Mouse (Mus musculus) right cerebral cortex, postnatal 4 days (tissue): ENCODE results near the gene Gzmd.
A peak's percentile ranks its signal among the peaks of the same experiment; 100 is the strongest.
"Not testable (repeated sequence)": the region's sequence is repeated elsewhere in the genome, so short reads cannot be mapped to it uniquely, and the experiment has no call there.

Experiments
- DNase-seq: peaks from one replicate; pipeline ENCODE4 v3.0.0-alpha.2; 2022

The Gzmd gene

GRCm38 (mm10) chr14:56132508-56132907 is at the start of gene Gzmd:
TSS of gene Gzmd (minus strand) at chr14:56132608.
- not testable (repeated sequence) for DNase-seq

GRCm38 (mm10) chr14:56177651-56178050 is 45.2 kb upstream of the Gzmd start:
- DNase-seq = peak; percentile 54

GRCm38 (mm10) chr14:56174499-56174898 is 42.1 kb upstream of the Gzmd start, which contains the start of gene Gzmn:
TSS of gene Gzmn (minus strand) at chr14:56174599.
- DNase-seq = no peak

GRCm38 (mm10) chr14:56173396-56173795 is 41.0 kb upstream of the Gzmd start:
- DNase-seq = no peak

- DNase-seq = no peak
These were observed 40.3 kb upstream of the Gzmd start for GRCm38 (mm10) chr14:56172744-56173143.

- no peak for DNase-seq
These were observed 35.6 kb upstream of the Gzmd start for GRCm38 (mm10) chr14:56168009-56168408.

GRCm38 (mm10) chr14:56162109-56162508 is 29.7 kb upstream of the Gzmd start:
- DNase-seq = no peak

GRCm38 (mm10) chr14:56159479-56159878 is 27.1 kb upstream of the Gzmd start, which contains the start of gene Gzmg:
TSS of gene Gzmg (minus strand) at chr14:56159579.
- DNase-seq = not testable (repeated sequence)

- no peak for DNase-seq
These were observed 22.9 kb upstream of the Gzmd start for GRCm38 (mm10) chr14:56155340-56155739.

- DNase-seq = not testable (repeated sequence)
These were observed 1.3 kb upstream of the Gzmd start for GRCm38 (mm10) chr14:56133675-56134074.

- DNase-seq = no peak
These were observed 4.1 kb downstream of the Gzmd start for GRCm38 (mm10) chr14:56128341-56128740.

GRCm38 (mm10) chr14:56123516-56123915 is 8.9 kb downstream of the Gzmd start:
- no peak for DNase-seq

- DNase-seq = no peak
These were observed 11.9 kb downstream of the Gzmd start, which contains the start of gene Gzme for GRCm38 (mm10) chr14:56120525-56120924. TSS of gene Gzme (minus strand) at chr14:56120625.

GRCm38 (mm10) chr14:56115531-56116310 is 16.7 kb downstream of the Gzmd start:
- DNase-seq = not testable (repeated sequence)

- no peak for DNase-seq
These were observed 26.8 kb downstream of the Gzmd start for GRCm38 (mm10) chr14:56105447-56106180.

- DNase-seq = no peak
These were observed 27.4 kb downstream of the Gzmd start for GRCm38 (mm10) chr14:56105016-56105415.

GRCm38 (mm10) chr14:56103452-56103851 is 29.0 kb downstream of the Gzmd start:
- DNase-seq = no peak

GRCm38 (mm10) chr14:56102386-56102785 is 30.0 kb downstream of the Gzmd start, which contains the start of gene Ctsg:
TSS of gene Ctsg (minus strand) at chr14:56102574.
- DNase-seq = no peak

GRCm38 (mm10) chr14:56098940-56099339 is 33.5 kb downstream of the Gzmd start:
- DNase-seq = no peak

GRCm38 (mm10) chr14:56097597-56097996 is 34.8 kb downstream of the Gzmd start:
- no peak for DNase-seq

GRCm38 (mm10) chr14:56093353-56093752 is 39.1 kb downstream of the Gzmd start:
- no peak for DNase-seq

GRCm38 (mm10) chr14:56086711-56087110 is 45.7 kb downstream of the Gzmd start:
- no peak for DNase-seq

- no peak for DNase-seq
These were observed 47.2 kb downstream of the Gzmd start, which contains the start of gene Mcpt8 for GRCm38 (mm10) chr14:56085167-56085566. TSS of gene Mcpt8 (minus strand) at chr14:56085273.

GRCm38 (mm10) chr14:56082016-56082415 is 50.4 kb downstream of the Gzmd start:
- DNase-seq = no peak
